Mouse (Mus musculus): ENCODE results near the gene Tcf23.

DNA sequence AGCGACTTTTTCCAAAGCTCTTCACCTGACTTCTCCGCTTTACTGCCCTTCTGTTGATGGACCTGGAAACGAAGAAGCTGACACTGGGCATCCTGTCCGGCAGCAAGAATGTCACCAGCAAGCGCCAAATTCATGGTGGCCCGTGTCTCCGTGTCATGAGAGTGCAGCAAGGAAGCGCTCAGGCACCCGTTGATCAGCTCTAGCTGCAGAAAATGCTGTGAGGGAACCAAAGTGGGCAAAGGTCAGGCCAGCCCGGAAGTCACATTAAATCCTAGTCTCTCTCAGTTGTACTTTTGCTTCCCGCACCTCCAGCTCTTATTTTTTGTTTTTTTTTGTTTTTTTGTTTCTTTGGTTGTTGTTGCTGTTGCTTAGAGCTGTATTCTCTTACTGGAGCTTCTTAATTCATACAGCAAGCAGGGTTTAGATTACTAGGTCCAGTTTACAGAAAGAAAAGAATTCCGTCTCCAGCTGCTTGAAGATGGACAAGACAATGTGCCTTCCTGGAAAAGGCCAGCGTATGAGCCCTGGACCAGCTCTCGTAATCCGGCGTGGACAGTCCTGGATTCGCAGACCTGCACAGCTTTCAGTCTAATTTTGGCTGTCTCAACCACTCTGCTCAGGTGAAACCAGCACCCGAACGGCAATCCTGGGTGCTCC lies 9.1 kb upstream of the Tcf23 start:
- no peak for TF ChIP-seq CTCF (IDR thresholded peaks at IDR 0.05; ENCODE audit: insufficient read depth, low read depth, low read length)
- TF ChIP-seq POLR2A (IDR thresholded peaks at IDR 0.05; ENCODE audit: insufficient read depth, low read depth, low read length): no peak

Measured in olfactory bulb, adult 2 months (tissue).